8 mouse cellular contexts compared by ENCODE assay signal in the genomic region with DNA sequence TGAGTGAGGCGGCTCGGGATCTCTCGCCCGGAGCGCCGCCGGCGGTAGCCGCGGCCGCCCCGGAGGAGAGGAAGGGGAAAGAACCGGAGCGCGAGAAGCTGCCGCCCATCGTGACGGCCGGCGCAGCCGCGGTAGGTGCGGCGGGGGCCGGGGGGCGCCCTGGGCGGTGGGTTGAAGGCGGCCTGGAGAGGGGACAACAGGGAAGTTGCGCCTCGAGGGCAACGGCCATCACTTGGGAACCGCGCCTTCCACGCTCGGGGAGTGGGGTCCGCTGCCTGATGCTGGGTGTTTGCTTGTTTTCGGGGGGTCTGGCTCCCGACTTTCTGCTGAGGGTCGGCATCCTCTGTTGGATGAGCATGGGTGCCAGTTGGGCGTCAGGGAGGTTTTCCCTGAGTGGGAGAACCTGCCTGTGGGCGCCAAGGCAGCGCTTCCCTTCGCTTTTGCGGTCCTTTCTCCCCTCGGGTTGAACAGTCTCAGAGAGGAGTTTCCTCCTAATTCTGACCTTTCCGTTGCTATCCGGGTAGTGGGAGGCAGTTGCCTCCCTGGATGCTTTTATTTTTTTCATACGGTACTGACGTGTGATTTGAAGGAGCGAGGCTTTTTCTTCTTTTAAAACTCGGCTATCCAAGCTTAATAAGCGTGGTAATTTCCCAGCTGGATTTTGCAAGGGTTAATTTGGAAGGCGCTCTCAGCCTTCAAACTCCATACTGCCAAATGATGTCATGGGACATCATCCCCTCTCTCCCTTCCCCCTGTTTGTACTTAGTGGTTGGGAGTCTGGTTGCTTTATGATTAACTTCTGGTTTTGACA. TPM values are rescaled to one million over a fixed set of nuclear protein-coding genes. Genes with fewer than 3 reads are reported as not detected.
A peak's percentile ranks its signal among the peaks of the same experiment; 100 is the strongest.
DNase-seq lines count a peak whose midpoint lies in the region; ATAC-seq and TF ChIP-seq lines count a peak whose summit lies in the region.

No protein-coding gene starts in this region.

- peak; percentile 62 to 75 for DNase-seq in layer of hippocampus, postnatal 10 days (ENCODE audit: low spot score in 2 of 2)
- DNase-seq in layer of hippocampus, adult 18-20 months (ENCODE audit: low spot score in 2 of 2) = no peak
- no peak for DNase-seq in G1E (ENCODE audit: low spot score)
- DNase-seq in embryo, embryonic 9.5 days (ENCODE audit: extremely low spot score) = peak; percentile 78
- peak; percentile 30 to 41 for DNase-seq in left cerebral cortex, adult 8-10 months (ENCODE audit: low spot score in 2 of 2)
- peak; percentile 18 for DNase-seq in thymus, postnatal 0 days (ENCODE audit: low spot score)

- TF ChIP-seq CTCF in G1E (IDR thresholded peaks at IDR 0.05; ENCODE audit: low read depth, low read length) = no peak

- H3K4me1 ChIP-seq in G1E (ENCODE audit: insufficient read depth, low read depth, low read length) = peaks cover 10% of the 10 kb centered on the region
- no peaks in the 10 kb centered on the region for H3K4me1 ChIP-seq in heart, embryonic 11.5 days (ENCODE audit: control insufficient read depth, insufficient read depth, low read length)
- peaks cover 7% of the 10 kb centered on the region for H3K4me1 ChIP-seq in midbrain, embryonic 13.5 days (replicated peaks)

- H3K9me3 ChIP-seq in G1E (replicated peaks) = 0 out of 2 replicates have a peak, but pooled peaks cover 8% of the 10 kb centered on the region
- no peaks in the 10 kb centered on the region for H3K9me3 ChIP-seq in heart, embryonic 11.5 days (replicated peaks; ENCODE audit: control insufficient read depth, low read length)
- H3K9me3 ChIP-seq in midbrain, embryonic 13.5 days = no peaks in the 10 kb centered on the region

- WGBS in heart, embryonic 11.5 days (ENCODE audit: insufficient replicate concordance) = under 1% methylated on average over 44 of the region's 53 CpGs
- under 1% methylated on average over 44 of the region's 53 CpGs for WGBS in midbrain, embryonic 13.5 days

- peak overlapping the region; percentile 94 for H3K4me2 ChIP-seq in heart, embryonic 11.5 days
- peak overlapping the region; percentile 71 for H3K4me2 ChIP-seq in midbrain, embryonic 13.5 days (replicated peaks)

- H3K4me3 ChIP-seq in G1E (ENCODE audit: low read depth, low read length) = peak overlapping the region; percentile 70
- H3K4me3 ChIP-seq in heart, embryonic 11.5 days (ENCODE audit: low read depth, low read length) = peak overlapping the region; percentile 83
- peak overlapping the region; percentile 78 for H3K4me3 ChIP-seq in midbrain, embryonic 13.5 days (replicated peaks)

- ATAC-seq in G1E (ENCODE audit: extremely low read depth, insufficient number of reproducible peaks, low FRiP score, poor library complexity, severe bottlenecking) = no peak
- peak; percentile 64; the same call in 1 of the 2 replicates for ATAC-seq in heart, embryonic 11.5 days (replicated peaks; ENCODE audit: insufficient number of reproducible peaks, low FRiP score, low TSS enrichment)
- ATAC-seq in midbrain, embryonic 13.5 days = peak; percentile 86

- peak overlapping the region; percentile 83 for H3K27ac ChIP-seq in heart, embryonic 11.5 days (ENCODE audit: low read depth, low read length)
- H3K27ac ChIP-seq in midbrain, embryonic 13.5 days = peak overlapping the region; percentile 90

- peaks cover 27% of the 10 kb centered on the region for H3K27me3 ChIP-seq in G1E (ENCODE audit: insufficient read depth, low read length)
- H3K27me3 ChIP-seq in heart, embryonic 11.5 days (ENCODE audit: control insufficient read depth, insufficient read depth, low read length) = 0 out of 2 replicates have a peak, but pooled peaks cover 4% of the 10 kb centered on the region
- peaks cover 19% of the 10 kb centered on the region for H3K27me3 ChIP-seq in midbrain, embryonic 13.5 days

- H3K9ac ChIP-seq in heart, embryonic 11.5 days (ENCODE audit: low read depth, low read length) = peak overlapping the region; percentile 91
- peak overlapping the region; percentile 85 for H3K9ac ChIP-seq in midbrain, embryonic 13.5 days (replicated peaks)

- no peaks in the 10 kb centered on the region for H3K36me3 ChIP-seq in G1E (replicated peaks)
- H3K36me3 ChIP-seq in heart, embryonic 11.5 days (ENCODE audit: control insufficient read depth, insufficient read depth, low read length) = no peaks in the 10 kb centered on the region
- no peaks in the 10 kb centered on the region for H3K36me3 ChIP-seq in midbrain, embryonic 13.5 days

RNA-seq across cellular contexts. Expression of a gene that starts 0.6 kb away (rescaled TPM):
- total RNA-seq in layer of hippocampus, postnatal 10 days (2021) = 10 to 100 TPM; 37.0 to 39.4 TPM
- 10 to 100 TPM; 33.8 to 38.8 TPM for total RNA-seq in layer of hippocampus, adult 18-20 months (2021)
- total RNA-seq in G1E (2014; fragmentation: Nextera tagmentation) (0.75 TPM in 1 of 2 replicates, not detected in the other), G1E (2017) (0.33 and 0.52 TPM in 2 replicates)
- polyA plus RNA-seq in G1E (2012) = 0.05 and 0.06 TPM in 2 replicates
- 10.1 and 11.5 TPM in 2 replicates for polyA plus RNA-seq in heart, embryonic 11.5 days (2014; fragmentation: Nextera tagmentation; extraction: Ambion mirVana)
- total RNA-seq in left cerebral cortex, adult 8-10 months (2022) = 10 to 100 TPM; 15.9 to 18.4 (median 17.6) TPM
- 7.6 and 9.4 TPM in 2 replicates for polyA plus RNA-seq in midbrain, embryonic 13.5 days (2015; fragmentation: Nextera tagmentation; extraction: Ambion mirVana)
- 3.1 and 3.3 TPM in 2 replicates for polyA plus RNA-seq in thymus, postnatal 0 days (2015; fragmentation: Nextera tagmentation; extraction: Ambion mirVana)

Comparison
In these comparisons a context has a peak if more than half of its experiments do, and no peak if none do; other contexts are left out.
1. DNase-seq: peak in layer of hippocampus, postnatal 10 days (2 of 2), embryo, embryonic 9.5 days (single experiment), left cerebral cortex, adult 8-10 months (2 of 2) and thymus, postnatal 0 days (single experiment); none in layer of hippocampus, adult 18-20 months (0 of 2) and G1E (single experiment).
2. RNA of a gene that starts 0.6 kb away (total RNA-seq): 37.0 to 39.4 TPM in layer of hippocampus, postnatal 10 days, 33.8 to 38.8 TPM in layer of hippocampus, adult 18-20 months and 15.9 to 18.4 TPM in left cerebral cortex, adult 8-10 months; 0.33 to 0.75 TPM in G1E; every median in the first group is over 4 times any median in the second.
3. Peak in every context shown above with its lines, with median percentiles within 50 percentile points of each other: H3K4me3 ChIP-seq.